Mouse (Mus musculus): ENCODE measurements around the gene Apoc4.

Gene Apoc4

DNA sequence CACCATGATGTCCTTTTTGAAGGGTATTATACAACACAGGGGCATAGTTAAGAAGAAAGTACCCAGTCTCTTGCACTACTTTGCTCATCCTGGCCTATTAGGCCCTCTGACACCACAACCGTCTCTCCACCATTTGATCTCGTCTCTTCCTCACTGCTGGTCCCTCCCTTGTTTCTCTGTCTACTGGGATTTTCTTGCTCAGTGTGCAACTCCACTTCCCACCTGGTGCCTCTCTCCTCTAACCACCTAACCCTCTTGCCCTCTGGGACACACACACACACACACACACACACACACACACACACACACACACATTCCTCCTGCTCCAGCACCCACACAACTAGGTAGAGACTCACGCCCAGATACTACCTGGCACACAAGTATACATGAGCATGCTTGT lies 2.4 kb downstream of the Apoc4 start:
- 95% methylated on average over 3 of the region's 3 CpGs for WGBS

- WGBS = 92% methylated on average over 8 of the region's 8 CpGs
Observed at GRCm38 (mm10) chr7:19677872-19678271, 3.4 kb downstream of the Apoc4 start, which contains the start of gene Apoc2. TSS of gene Apoc2 (minus strand) at chr7:19677941.

- WGBS = 93% methylated on average over 1 of the region's 1 CpGs
Observed at GRCm38 (mm10) chr7:19676662-19677061, 4.6 kb downstream of the Apoc4 start.

DNA sequence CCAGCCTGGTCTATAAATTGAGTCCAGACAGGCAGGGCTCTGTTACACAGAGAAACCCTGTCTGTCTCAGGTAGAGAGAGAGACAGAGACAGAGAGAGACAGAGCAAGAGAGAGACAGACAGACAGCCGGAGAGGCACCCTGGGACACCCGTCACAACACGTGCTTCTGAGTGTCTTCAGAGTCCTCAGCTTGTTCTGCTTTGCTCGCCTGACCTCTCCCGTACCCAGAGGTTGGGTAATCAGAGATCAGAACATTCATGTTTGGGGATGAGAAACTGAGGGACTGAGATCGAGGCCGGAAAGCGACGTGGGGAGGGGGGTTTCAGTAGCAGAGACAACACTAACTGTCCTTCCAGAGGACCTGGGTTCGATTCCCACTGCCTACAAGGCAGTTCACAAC lies 5.5 kb downstream of the Apoc4 start:
- 84% methylated on average over 10 of the region's 10 CpGs for WGBS

DNA sequence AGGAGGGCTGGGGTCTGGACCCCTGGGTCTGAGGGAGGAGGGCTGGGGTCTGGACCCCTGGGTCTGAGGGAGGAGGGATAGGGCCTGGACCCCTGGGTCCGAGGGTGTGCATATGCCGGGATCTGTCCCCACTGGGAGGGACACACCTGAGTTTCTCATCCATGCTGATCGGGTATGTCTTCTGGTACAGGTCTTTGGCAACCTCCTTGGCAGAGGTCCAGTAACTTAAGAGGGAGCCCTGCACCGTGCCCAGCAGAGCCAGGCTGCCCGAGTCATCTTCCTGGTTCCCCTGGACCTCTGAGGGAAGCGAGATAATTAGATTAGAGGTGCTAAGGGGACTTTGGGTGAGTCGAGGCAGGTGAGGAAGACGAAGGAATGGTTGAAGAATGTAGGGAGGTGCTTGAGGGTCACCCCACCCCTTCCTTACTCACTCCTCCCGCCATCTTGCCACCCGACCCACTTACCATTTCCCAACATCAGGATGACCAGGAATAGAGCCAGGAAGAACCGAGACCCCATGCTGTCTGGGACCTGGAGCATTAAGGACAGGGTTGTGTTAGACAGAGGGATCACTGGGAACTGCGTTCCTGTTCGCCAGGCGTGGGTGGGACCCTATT lies 8.1 kb downstream of the Apoc4 start:
- WGBS = 65% methylated on average over 14 of the region's 14 CpGs

DNA sequence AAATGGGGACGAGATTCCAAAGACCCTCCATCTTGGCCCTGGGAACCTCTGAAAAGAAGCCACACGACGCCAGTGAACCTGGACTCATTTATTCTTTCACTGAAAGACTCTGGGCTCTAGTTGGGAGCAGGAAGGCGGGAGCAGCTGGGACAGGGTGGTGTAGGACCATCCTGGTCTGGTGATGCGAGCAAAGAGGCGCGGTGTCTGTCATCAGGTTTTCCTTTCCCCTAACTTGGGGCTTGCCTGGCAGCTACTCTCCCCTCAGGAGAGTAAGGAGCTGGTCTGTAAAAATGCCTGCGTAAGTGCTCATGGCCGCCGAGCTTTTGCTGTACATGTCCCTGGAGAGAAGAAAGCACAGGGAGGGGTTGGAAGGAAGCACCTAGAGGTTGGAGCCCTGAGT lies 9.8 kb downstream of the Apoc4 start:
- WGBS = 76% methylated on average over 10 of the region's 10 CpGs

GRCm38 (mm10) chr7:19668947-19669721 lies 12.1 kb downstream of the Apoc4 start:
- WGBS = 3% methylated on average over 10 of the region's 10 CpGs

DNA sequence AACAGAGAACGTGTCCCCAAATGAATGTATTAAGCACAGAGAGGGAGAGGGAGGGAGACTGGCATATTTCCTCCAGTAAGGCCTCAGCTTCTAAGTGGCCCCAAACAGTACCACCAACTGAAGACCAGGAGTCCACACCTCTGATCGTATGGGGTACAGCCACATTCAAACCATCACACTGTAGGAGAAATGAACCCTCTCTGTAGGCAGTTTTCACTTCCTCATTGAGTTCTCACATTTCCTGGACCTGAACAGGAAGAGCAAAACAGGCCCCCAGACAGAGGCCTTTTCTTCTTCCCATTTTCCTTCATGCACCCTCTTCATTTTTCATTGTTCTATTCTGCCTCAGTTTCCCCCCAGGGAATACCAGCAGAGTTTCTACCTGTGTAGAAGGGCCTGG lies 13.8 kb downstream of the Apoc4 start:
- WGBS = 65% methylated on average over 2 of the region's 2 CpGs

GRCm38 (mm10) chr7:19666750-19667149 lies 14.5 kb downstream of the Apoc4 start:
- WGBS = 52% methylated on average over 3 of the region's 3 CpGs

GRCm38 (mm10) chr7:19664955-19665841 lies 16.1 kb downstream of the Apoc4 start, which contains the start of gene Clptm1:
TSS of gene Clptm1 (minus strand) at chr7:19665033.
- under 1% methylated on average over 63 of the region's 63 CpGs for WGBS

DNA sequence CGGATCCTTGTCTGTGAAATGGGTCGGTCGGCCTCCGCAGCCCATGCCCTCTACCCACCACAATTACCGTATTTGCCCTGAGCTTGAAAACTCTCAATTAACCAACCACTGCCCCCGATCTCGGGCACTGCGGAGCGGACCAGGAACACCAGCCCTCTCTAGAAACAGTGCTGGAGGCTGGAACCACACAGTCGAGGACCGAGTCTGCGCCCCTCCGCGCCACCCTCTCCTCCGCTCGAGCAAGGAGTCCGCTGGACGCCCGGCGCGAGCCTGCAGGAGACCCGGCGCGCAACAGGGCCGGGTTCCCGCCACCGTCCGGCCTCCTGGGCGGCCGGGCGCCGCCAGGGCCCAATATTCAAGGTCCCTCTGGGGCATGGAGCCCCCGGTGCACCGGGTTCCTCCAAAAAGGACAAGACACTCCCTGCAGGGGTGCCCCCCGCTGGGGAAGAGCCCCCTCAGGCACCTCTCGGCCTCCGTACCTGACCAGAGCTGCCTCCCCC lies 16.8 kb downstream of the Apoc4 start:
- under 1% methylated on average over 37 of the region's 37 CpGs for WGBS

DNA sequence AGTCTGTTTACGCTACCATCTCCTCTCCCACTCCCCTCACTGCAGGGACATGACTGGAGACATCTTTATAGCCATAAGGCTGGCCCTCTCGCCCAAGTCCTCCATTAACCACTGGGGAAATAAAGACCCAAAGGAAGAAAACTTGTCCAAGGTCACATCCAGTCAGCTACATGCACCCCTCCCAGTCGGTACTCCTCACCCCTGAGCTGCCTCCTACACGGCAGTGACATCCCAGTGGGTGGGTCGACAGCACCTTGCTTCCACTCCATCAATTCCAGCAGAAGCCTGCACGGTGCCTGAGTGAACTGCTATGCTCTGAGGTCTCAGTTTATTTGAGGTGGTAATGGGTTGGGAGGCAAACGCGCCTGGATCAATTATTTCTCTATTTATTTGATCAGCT lies 17.3 kb downstream of the Apoc4 start:
- 7% methylated on average over 8 of the region's 8 CpGs for WGBS

- WGBS = 76% methylated on average over 2 of the region's 2 CpGs
Observed at GRCm38 (mm10) chr7:19652614-19653013, 28.7 kb downstream of the Apoc4 start.

- WGBS = 68% methylated on average over 6 of the region's 6 CpGs
Observed at GRCm38 (mm10) chr7:19651063-19651786, 30.1 kb downstream of the Apoc4 start.

- 49% methylated on average over 4 of the region's 4 CpGs for WGBS
Observed at GRCm38 (mm10) chr7:19641223-19641622, 40.1 kb downstream of the Apoc4 start.

- WGBS = 87% methylated on average over 11 of the region's 11 CpGs
Observed at GRCm38 (mm10) chr7:19635074-19635827, 46.0 kb downstream of the Apoc4 start.

- 94% methylated on average over 2 of the region's 2 CpGs for WGBS
Observed at GRCm38 (mm10) chr7:19634591-19634990, 46.7 kb downstream of the Apoc4 start.

DNA sequence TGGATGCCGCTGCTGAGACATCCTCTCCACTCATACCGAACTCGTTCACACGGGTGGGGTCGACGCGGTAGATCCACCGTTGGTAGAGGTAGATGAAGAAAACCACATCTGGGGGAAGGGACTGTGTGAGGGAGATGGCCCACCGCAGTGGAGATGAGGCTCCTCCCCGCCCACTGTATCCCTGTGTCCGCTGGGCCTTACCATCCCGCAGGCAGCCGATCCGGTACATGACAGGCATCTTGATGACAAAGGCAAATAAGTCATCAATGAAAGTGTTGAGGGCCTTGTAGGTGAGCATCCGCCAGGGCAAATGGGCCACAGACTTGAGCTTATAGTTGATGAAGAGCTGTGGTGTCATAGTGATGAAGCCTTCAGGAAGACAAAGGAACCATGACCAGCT lies 47.4 kb downstream of the Apoc4 start:
- 96% methylated on average over 15 of the region's 15 CpGs for WGBS

GRCm38 (mm10) chr7:19633197-19633596 lies 48.1 kb downstream of the Apoc4 start:
- 92% methylated on average over 17 of the region's 17 CpGs for WGBS

- WGBS = under 1% methylated on average over 36 of the region's 41 CpGs
Observed at GRCm38 (mm10) chr7:19629361-19629734, 51.9 kb downstream of the Apoc4 start, which contains the start of gene Relb. TSS of gene Relb (minus strand) at chr7:19629438.

Measured in cerebral cortex, adult 2 months (tissue).